ENCODE assay signal across 11 mouse cellular contexts in genomic region chr16:17257359-17257821, GRCm38 (mm10). TPM values are rescaled to one million over a fixed set of nuclear protein-coding genes. Genes with fewer than 3 reads are reported as not detected.
A peak's percentile ranks its signal among the peaks of the same experiment; 100 is the strongest.
DNase-seq lines count a peak whose midpoint lies in the region; ATAC-seq and TF ChIP-seq lines count a peak whose summit lies in the region.
"Had no signal": no experiment of that assay in that cellular context is flagged by ENCODE, and none has a peak within 500 bp of the region (broad histone marks: within the 10 kb centered on the region; RNA-seq: fewer than 3 reads in every experiment).

No protein-coding gene starts in this region.

- TF ChIP-seq CTCF in midbrain, postnatal 0 days (IDR thresholded peaks at IDR 0.05): no peak
- TF ChIP-seq CTCF in stomach, postnatal 0 days (IDR thresholded peaks at IDR 0.05; ENCODE audit: low read depth): peak; percentile 24; the same call in 1 of the 2 replicates

- peaks cover 22% of the 10 kb centered on the region for H3K36me3 ChIP-seq in hindbrain, embryonic 16.5 days (ENCODE audit: control insufficient read depth, insufficient read depth, low read length)
- H3K36me3 ChIP-seq in hindbrain, embryonic 10.5 days: peaks cover 70% of the 10 kb centered on the region
- H3K36me3 ChIP-seq in midbrain, postnatal 0 days (ENCODE audit: insufficient read depth, low read length): peaks cover 36% of the 10 kb centered on the region
- H3K36me3 ChIP-seq in midbrain, embryonic 13.5 days: peaks cover 64% of the 10 kb centered on the region
- peaks cover 16% of the 10 kb centered on the region; the same call in 1 of the 2 replicates for H3K36me3 ChIP-seq in stomach, postnatal 0 days (ENCODE audit: control insufficient read depth, insufficient read depth, low read length)

- H3K4me2 ChIP-seq in hindbrain, embryonic 16.5 days (ENCODE audit: low read length): no peak overlapping the region
- H3K4me2 ChIP-seq in midbrain, postnatal 0 days (ENCODE audit: low read depth, low read length, poor library complexity, severe bottlenecking): no peak overlapping the region
- no peak overlapping the region for H3K4me2 ChIP-seq in midbrain, embryonic 13.5 days (replicated peaks)
- H3K4me2 ChIP-seq in stomach, postnatal 0 days (replicated peaks; ENCODE audit: low read depth): no peak overlapping the region
- H3K4me2 ChIP-seq: embryonic facial prominence, embryonic 13.5 days; limb, embryonic 15.5 days had no signal

- H3K4me1 ChIP-seq in hindbrain, embryonic 16.5 days (ENCODE audit: control insufficient read depth, insufficient read depth, low read depth, low read length): peaks cover 10% of the 10 kb centered on the region
- peaks cover 27% of the 10 kb centered on the region for H3K4me1 ChIP-seq in hindbrain, embryonic 10.5 days (replicated peaks)
- peaks cover 7% of the 10 kb centered on the region; the same call in 1 of the 2 replicates for H3K4me1 ChIP-seq in midbrain, postnatal 0 days (ENCODE audit: insufficient read depth, low read length)
- peaks cover 22% of the 10 kb centered on the region for H3K4me1 ChIP-seq in midbrain, embryonic 13.5 days (replicated peaks)
- 0 out of 2 replicates have a peak, but pooled peaks cover 4% of the 10 kb centered on the region for H3K4me1 ChIP-seq in stomach, postnatal 0 days (replicated peaks; ENCODE audit: control insufficient read depth, insufficient read depth)

- no peaks in the 10 kb centered on the region for H3K27me3 ChIP-seq in hindbrain, embryonic 16.5 days (replicated peaks; ENCODE audit: control insufficient read depth, insufficient read depth, low read length)
- no peaks in the 10 kb centered on the region for H3K27me3 ChIP-seq in hindbrain, embryonic 10.5 days (ENCODE audit: insufficient read depth, poor library complexity, severe bottlenecking)
- no peaks in the 10 kb centered on the region for H3K27me3 ChIP-seq in midbrain, postnatal 0 days (ENCODE audit: insufficient read depth, low read length)
- H3K27me3 ChIP-seq in midbrain, embryonic 13.5 days: no peaks in the 10 kb centered on the region
- H3K27me3 ChIP-seq in stomach, postnatal 0 days (ENCODE audit: control insufficient read depth, insufficient read depth, low read length): no peaks in the 10 kb centered on the region
- H3K27me3 ChIP-seq: embryonic facial prominence, embryonic 13.5 days; limb, embryonic 15.5 days had no signal

- no peak overlapping the region for H3K9ac ChIP-seq in hindbrain, embryonic 16.5 days (ENCODE audit: low read depth, low read length)
- H3K9ac ChIP-seq in midbrain, postnatal 0 days (replicated peaks; ENCODE audit: low read length, poor library complexity, severe bottlenecking): no peak overlapping the region
- H3K9ac ChIP-seq in midbrain, embryonic 13.5 days (replicated peaks): no peak overlapping the region
- no peak overlapping the region for H3K9ac ChIP-seq in stomach, postnatal 0 days (ENCODE audit: low read length)
- H3K9ac ChIP-seq: embryonic facial prominence, embryonic 13.5 days; limb, embryonic 15.5 days had no signal

- no peaks in the 10 kb centered on the region for H3K9me3 ChIP-seq in hindbrain, embryonic 16.5 days (ENCODE audit: control insufficient read depth, low read length)
- no peaks in the 10 kb centered on the region for H3K9me3 ChIP-seq in hindbrain, embryonic 10.5 days
- no peaks in the 10 kb centered on the region for H3K9me3 ChIP-seq in midbrain, postnatal 0 days (ENCODE audit: low read length)
- H3K9me3 ChIP-seq in midbrain, embryonic 13.5 days: no peaks in the 10 kb centered on the region
- H3K9me3 ChIP-seq in stomach, postnatal 0 days (ENCODE audit: control insufficient read depth, low read length): no peaks in the 10 kb centered on the region
- H3K9me3 ChIP-seq: embryonic facial prominence, embryonic 13.5 days; limb, embryonic 15.5 days had no signal

- no peak for DNase-seq in hindbrain, embryonic 10.5 days (ENCODE audit: low spot score)
- DNase-seq in midbrain, postnatal 0 days (ENCODE audit: low spot score): peak; percentile 73
- peak; percentile 92 for DNase-seq in gastrocnemius, postnatal 25 days
- no peak for DNase-seq in stomach, postnatal 0 days (ENCODE audit: low spot score)
- DNase-seq in thymus, postnatal 4 days: no peak
- DNase-seq: right cerebral cortex, postnatal 14 days; thymus, postnatal 36 days had no signal

- TF ChIP-seq EP300 in stomach, postnatal 0 days (optimal IDR thresholded peaks at IDR 0.05): no peak

- WGBS in hindbrain, embryonic 16.5 days: 79% methylated on average over 9 of the region's 9 CpGs
- 92% methylated on average over 9 of the region's 9 CpGs for WGBS in hindbrain, embryonic 10.5 days
- WGBS in midbrain, postnatal 0 days: 85% methylated on average over 9 of the region's 9 CpGs
- WGBS in midbrain, embryonic 13.5 days: 93% methylated on average over 9 of the region's 9 CpGs
- 86% methylated on average over 9 of the region's 9 CpGs for WGBS in stomach, postnatal 0 days

- ATAC-seq in hindbrain, embryonic 16.5 days: peak; percentile 22; the same call in 1 of the 2 replicates
- ATAC-seq in midbrain, postnatal 0 days (ENCODE audit: low FRiP score): 0 out of 2 replicates have a peak, but pooled peaks have one; percentile 27
- no peak for ATAC-seq in midbrain, embryonic 13.5 days
- ATAC-seq in stomach, postnatal 0 days (ENCODE audit: low FRiP score, low TSS enrichment): no peak

- no peak overlapping the region for H3K4me3 ChIP-seq in hindbrain, embryonic 16.5 days (ENCODE audit: low read length)
- no peak overlapping the region for H3K4me3 ChIP-seq in hindbrain, embryonic 10.5 days
- H3K4me3 ChIP-seq in midbrain, postnatal 0 days (ENCODE audit: low read depth, low read length): no peak overlapping the region
- no peak overlapping the region for H3K4me3 ChIP-seq in midbrain, embryonic 13.5 days (replicated peaks)
- H3K4me3 ChIP-seq in stomach, postnatal 0 days (ENCODE audit: low read depth, low read length): no peak overlapping the region
- H3K4me3 ChIP-seq: embryonic facial prominence, embryonic 13.5 days; limb, embryonic 15.5 days had no signal

- H3K27ac ChIP-seq in hindbrain, embryonic 16.5 days (ENCODE audit: low read depth, low read length): no peak overlapping the region
- H3K27ac ChIP-seq in hindbrain, embryonic 10.5 days: no peak overlapping the region
- no peak overlapping the region for H3K27ac ChIP-seq in midbrain, postnatal 0 days (ENCODE audit: low read depth, low read length)
- H3K27ac ChIP-seq in midbrain, embryonic 13.5 days: no peak overlapping the region
- H3K27ac ChIP-seq in stomach, postnatal 0 days (replicated peaks): no peak overlapping the region
- H3K27ac ChIP-seq: embryonic facial prominence, embryonic 13.5 days; limb, embryonic 15.5 days had no signal

RNA-seq across cellular contexts. Expression of gene Tmem191c, which starts 18.5 kb away (rescaled TPM):
- polyA plus RNA-seq in hindbrain, embryonic 16.5 days (2015; fragmentation: Nextera tagmentation; extraction: Ambion mirVana): 85.8 and 111 TPM in 2 replicates
- polyA plus RNA-seq in hindbrain, embryonic 10.5 days (2016; fragmentation: Nextera tagmentation; extraction: Ambion mirVana): 7.2 and 11.1 TPM in 2 replicates
- 79.4 and 80.4 TPM in 2 replicates for total RNA-seq in midbrain, postnatal 0 days (2014; rRNA removed)
- polyA plus RNA-seq in midbrain, postnatal 0 days (2015; fragmentation: Nextera tagmentation; extraction: Ambion mirVana): 126 and 133 TPM in 2 replicates
- polyA plus RNA-seq in midbrain, embryonic 13.5 days (2015; fragmentation: Nextera tagmentation; extraction: Ambion mirVana): 24.1 and 28.1 TPM in 2 replicates
- total RNA-seq in gastrocnemius, postnatal 25 days (2021): 1 to 10 TPM; 1.3 to 1.7 TPM
- 8.8 and 10.6 TPM in 2 replicates for polyA plus RNA-seq in stomach, postnatal 0 days (2015; fragmentation: Nextera tagmentation; extraction: Ambion mirVana)

RNA-seq across cellular contexts. Expression of gene Hic2, which starts 24.0 kb away (rescaled TPM):
- 6.1 and 7.1 TPM in 2 replicates for polyA plus RNA-seq in hindbrain, embryonic 16.5 days (2015; fragmentation: Nextera tagmentation; extraction: Ambion mirVana)
- polyA plus RNA-seq in hindbrain, embryonic 10.5 days (2016; fragmentation: Nextera tagmentation; extraction: Ambion mirVana): 16.1 and 18.0 TPM in 2 replicates
- 13.8 and 14.6 TPM in 2 replicates for total RNA-seq in midbrain, postnatal 0 days (2014; rRNA removed)
- 4.0 and 5.4 TPM in 2 replicates for polyA plus RNA-seq in midbrain, postnatal 0 days (2015; fragmentation: Nextera tagmentation; extraction: Ambion mirVana)
- polyA plus RNA-seq in midbrain, embryonic 13.5 days (2015; fragmentation: Nextera tagmentation; extraction: Ambion mirVana): 13.2 and 13.6 TPM in 2 replicates
- under 1 TPM; 0.83 to 0.97 TPM for total RNA-seq in gastrocnemius, postnatal 25 days (2021)
- 2.1 and 2.4 TPM in 2 replicates for polyA plus RNA-seq in stomach, postnatal 0 days (2015; fragmentation: Nextera tagmentation; extraction: Ambion mirVana)

RNA-seq across cellular contexts. Expression of gene Rimbp3, which starts 49.0 kb away (rescaled TPM):
- 1.7 and 1.9 TPM in 2 replicates for polyA plus RNA-seq in hindbrain, embryonic 16.5 days (2015; fragmentation: Nextera tagmentation; extraction: Ambion mirVana)
- polyA plus RNA-seq in hindbrain, embryonic 10.5 days (2016; fragmentation: Nextera tagmentation; extraction: Ambion mirVana): 1.6 and 1.9 TPM in 2 replicates
- total RNA-seq in midbrain, postnatal 0 days (2014; rRNA removed): 4.9 and 6.0 TPM in 2 replicates
- polyA plus RNA-seq in midbrain, postnatal 0 days (2015; fragmentation: Nextera tagmentation; extraction: Ambion mirVana): 1.4 and 1.7 TPM in 2 replicates
- polyA plus RNA-seq in midbrain, embryonic 13.5 days (2015; fragmentation: Nextera tagmentation; extraction: Ambion mirVana): 2.1 and 2.5 TPM in 2 replicates
- total RNA-seq in gastrocnemius, postnatal 25 days (2021): not detected
- 0.18 TPM in 2 replicates for polyA plus RNA-seq in stomach, postnatal 0 days (2015; fragmentation: Nextera tagmentation; extraction: Ambion mirVana)

RNA-seq across cellular contexts. Expression of gene Ube2l3, which starts 54.9 kb away (rescaled TPM):
- polyA plus RNA-seq in hindbrain, embryonic 16.5 days (2015; fragmentation: Nextera tagmentation; extraction: Ambion mirVana): 294 and 296 TPM in 2 replicates
- 394 and 407 TPM in 2 replicates for polyA plus RNA-seq in hindbrain, embryonic 10.5 days (2016; fragmentation: Nextera tagmentation; extraction: Ambion mirVana)
- total RNA-seq in midbrain, postnatal 0 days (2014; rRNA removed): 108 and 111 TPM in 2 replicates
- 300 and 310 TPM in 2 replicates for polyA plus RNA-seq in midbrain, postnatal 0 days (2015; fragmentation: Nextera tagmentation; extraction: Ambion mirVana)
- polyA plus RNA-seq in midbrain, embryonic 13.5 days (2015; fragmentation: Nextera tagmentation; extraction: Ambion mirVana): 330 and 342 TPM in 2 replicates
- total RNA-seq in gastrocnemius, postnatal 25 days (2021): 100 to 1,000 TPM; 129 to 132 TPM
- polyA plus RNA-seq in stomach, postnatal 0 days (2015; fragmentation: Nextera tagmentation; extraction: Ambion mirVana): 276 and 278 TPM in 2 replicates

Comparison
In these comparisons a context has a peak if more than half of its experiments do, and no peak if none do; other contexts are left out.
1. ATAC-seq: peak in hindbrain, embryonic 16.5 days (single experiment) and midbrain, postnatal 0 days (single experiment); none in midbrain, embryonic 13.5 days (single experiment) and stomach, postnatal 0 days (single experiment).
2. DNase-seq: peak in midbrain, postnatal 0 days (single experiment) and gastrocnemius, postnatal 25 days (single experiment); none in hindbrain, embryonic 10.5 days (single experiment), stomach, postnatal 0 days (single experiment) and thymus, postnatal 4 days (single experiment).